Mouse (Mus musculus) midbrain, postnatal 0 days (tissue): ENCODE measurements around the gene Ptgis. TPM values are rescaled to one million over a fixed set of nuclear protein-coding genes. Genes with fewer than 3 reads are reported as not detected.

Source experiments
- ATAC-seq: fragments of 200-750 bp; cut with Nextera tagmentation; 2 replicates; pipeline ENCODE4 v1.8.0; 2017; ENCODE audit warnings: moderate number of reproducible peaks, mild to moderate bottlenecking, moderate TSS enrichment, moderate library complexity; ENCODE audit not compliant: low FRiP score
- DNase-seq: peaks from one replicate; pipeline ENCODE4 v3.0.0-alpha.2; 2015; ENCODE audit warnings: low spot score
- H3K27ac ChIP-seq: fragments of 300-500 bp; sonication (generic); 2 replicates; pipeline ENCODE4 v1.5.1; 2014; ENCODE audit warnings: low read depth, mild to moderate bottlenecking, low read length, mixed read lengths
- H3K27me3 ChIP-seq: fragments of 300-500 bp; sonication (generic); 2 replicates; pipeline ENCODE4 v1.6.1; 2014; ENCODE audit warnings: low read length, control low read depth, mixed read lengths; ENCODE audit not compliant: insufficient read depth
- H3K36me3 ChIP-seq: fragments of 300-500 bp; sonication (generic); 2 replicates; pipeline ENCODE4 v1.6.1; 2014; ENCODE audit warnings: low read length, control low read depth, mixed read lengths; ENCODE audit not compliant: insufficient read depth
- H3K4me1 ChIP-seq: fragments of 300-500 bp; sonication (generic); 2 replicates; pipeline ENCODE4 v1.6.1; 2014; ENCODE audit warnings: mild to moderate bottlenecking, control low read depth, antibody characterized with exemption, low read length, mixed read lengths; ENCODE audit not compliant: insufficient read depth
- H3K4me2 ChIP-seq: fragments of 300-500 bp; sonication (generic); 2 replicates; pipeline ENCODE4 v1.6.1; 2014; ENCODE audit warnings: low read depth, mild to moderate bottlenecking, low read length, mixed read lengths; ENCODE audit not compliant: poor library complexity, severe bottlenecking
- H3K4me3 ChIP-seq: fragments of 300-500 bp; sonication (generic); 2 replicates; pipeline ENCODE4 v1.5.1; 2014; ENCODE audit warnings: low read depth, mild to moderate bottlenecking, low read length, moderate library complexity
- H3K9ac ChIP-seq: fragments of 300-500 bp; sonication (generic); replicated peaks from 2 replicates; pipeline ENCODE4 v1.6.1; 2014; ENCODE audit warnings: mild to moderate bottlenecking, low read length, moderate library complexity, mixed read lengths; ENCODE audit not compliant: poor library complexity, severe bottlenecking
- H3K9me3 ChIP-seq: fragments of 300-500 bp; sonication (generic); 2 replicates; pipeline ENCODE4 v1.6.1; 2016; ENCODE audit warnings: low read length, control low read depth
- CTCF ChIP-seq: IDR thresholded peaks from 2 replicates; pipeline ENCODE4 v1.5.1; 2016; ENCODE audit warnings: antibody characterized with exemption, mild to moderate bottlenecking
- WGBS: fragments of 180-500 bp; shearing (Covaris S2); extraction: QIAGEN DNeasy Blood & Tissue Kit; methylation state at CpG from one replicate; pipeline ENCODE4 v1.1.7; 2014; 5-methylcytosine and 5-hydroxymethylcytosine counted together
- polyA plus RNA-seq: library from polyadenylated mRNA; unstranded; fragments of >200 nt; fragmentation: Nextera tagmentation; extraction: Ambion mirVana; gene quantifications from 2 replicates; pipeline ENCODE4 v1.2.1, GENCODE M21; 2015
- total RNA-seq: library from RNA; depleted of rRNA; stranded (reverse); fragments of >200 nt; gene quantifications from 2 replicates; pipeline ENCODE4 v1.2.3, GENCODE M21; 2014

The Ptgis gene
- total and polyA plus RNA-seq, 2 experiments from 2014 or later = 3.9 to 6.1 TPM

DNA sequence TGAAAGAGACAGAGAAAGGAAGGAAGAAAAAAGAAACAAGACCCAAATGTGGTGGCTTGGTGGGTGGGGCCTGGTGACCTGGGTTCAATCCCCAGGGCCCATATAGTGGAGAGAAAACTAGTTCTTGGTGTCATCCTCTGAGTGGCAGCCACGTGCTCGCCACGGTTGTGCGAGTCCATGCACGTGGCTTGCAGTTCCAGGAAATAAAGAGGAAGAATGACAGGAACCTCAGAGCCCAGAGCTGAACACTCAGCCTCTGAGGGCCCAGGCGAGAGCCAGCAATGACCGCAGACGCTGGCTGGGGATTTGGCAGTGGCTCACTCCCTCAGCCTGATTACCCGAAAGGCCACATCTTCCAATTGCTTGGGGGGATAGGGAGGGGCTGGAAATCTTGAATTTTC, 30.7 kb upstream of the Ptgis start:
- ATAC-seq (no peak), DNase-seq (no peak)
- no peak overlapping the region for H3K4me2 ChIP-seq
- no peaks in the 10 kb centered on the region for H3K27me3 ChIP-seq
- WGBS = 80% methylated on average over 9 of the region's 9 CpGs
- no peak for TF ChIP-seq CTCF
- no peak overlapping the region for H3K9ac ChIP-seq
- no peak overlapping the region for H3K4me3 ChIP-seq
- H3K27ac ChIP-seq = no peak overlapping the region
- H3K9me3 ChIP-seq = no peaks in the 10 kb centered on the region
- no peaks in the 10 kb centered on the region for H3K4me1 ChIP-seq
- no peaks in the 10 kb centered on the region for H3K36me3 ChIP-seq

DNA sequence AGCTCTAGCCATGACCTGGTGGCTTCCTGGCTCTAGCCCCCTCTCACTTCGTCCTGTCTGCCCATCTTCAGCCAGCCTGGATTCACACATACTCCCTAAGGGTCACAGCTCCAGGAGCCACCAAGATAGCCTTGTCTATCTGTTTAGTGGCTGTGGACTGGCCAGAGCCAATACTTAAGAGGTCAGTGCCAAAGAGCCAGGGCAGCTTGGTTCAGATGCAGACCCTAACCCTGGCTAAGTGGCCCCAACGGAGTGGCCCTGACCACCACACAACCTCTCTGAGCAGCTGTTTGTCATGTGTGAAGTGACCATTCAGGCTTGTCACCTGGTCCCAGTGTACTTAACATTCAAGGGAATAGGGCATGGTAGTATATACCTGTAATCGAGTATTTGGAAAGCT, 30.1 kb upstream of the Ptgis start:
- ATAC-seq (no peak), DNase-seq (no peak)

DNA sequence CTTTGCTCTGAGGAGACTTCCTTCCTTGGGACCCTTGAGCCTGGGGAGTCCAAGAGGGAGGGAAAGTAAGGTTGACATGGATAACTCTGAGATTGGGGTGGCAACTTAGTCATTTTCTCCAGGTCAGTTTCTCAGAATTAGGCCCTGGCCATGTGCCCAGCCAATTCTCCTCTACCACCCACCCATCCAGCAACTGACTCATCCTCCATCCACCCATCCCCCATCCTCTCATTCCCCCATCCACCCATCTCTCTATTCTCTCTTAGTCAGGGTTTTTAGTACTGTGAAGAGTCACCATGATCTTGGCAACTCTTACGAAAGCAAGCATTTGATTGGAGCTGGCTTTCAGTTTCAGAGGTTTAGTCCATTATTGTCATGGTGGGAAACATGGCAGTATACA, 28.3 kb upstream of the Ptgis start:
- H3K27ac ChIP-seq = no peak overlapping the region
- H3K9ac ChIP-seq = no peak overlapping the region
- H3K27me3 ChIP-seq = no peaks in the 10 kb centered on the region
- WGBS = 94% methylated on average over 1 of the region's 1 CpGs
- no peak for TF ChIP-seq CTCF
- H3K4me2 ChIP-seq = no peak overlapping the region
- ATAC-seq (no peak), DNase-seq (no peak)
- H3K9me3 ChIP-seq = no peaks in the 10 kb centered on the region
- no peaks in the 10 kb centered on the region for H3K4me1 ChIP-seq
- H3K4me3 ChIP-seq = no peak overlapping the region
- H3K36me3 ChIP-seq = no peaks in the 10 kb centered on the region

More for the DNA sequence above, 30.1 kb upstream of the Ptgis start:
- Histone ChIP-seq H3K9me3 (no peaks in the 10 kb centered on the region), H3K4me2 (no peak overlapping the region), H3K4me1 (no peaks in the 10 kb centered on the region), H3K36me3 (no peaks in the 10 kb centered on the region), H3K4me3 (no peak overlapping the region), H3K9ac (no peak overlapping the region), H3K27me3 (no peaks in the 10 kb centered on the region), H3K27ac (no peak overlapping the region)
- WGBS = 87% methylated on average over 3 of the region's 3 CpGs
- no peak for TF ChIP-seq CTCF

DNA sequence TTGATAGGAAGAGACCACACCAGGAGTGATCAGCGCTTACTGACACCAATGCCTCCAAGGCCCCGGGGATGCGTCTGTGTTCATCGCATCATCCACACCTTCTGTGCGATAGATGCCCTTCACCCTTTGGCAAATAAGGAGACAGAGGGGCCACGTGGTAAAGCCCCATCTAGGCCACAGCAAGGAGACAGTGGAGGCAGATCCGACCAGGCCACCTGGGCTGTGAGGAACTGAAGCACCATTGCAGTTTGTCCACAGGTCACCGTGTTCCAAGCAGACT, 27.9 kb upstream of the Ptgis start:
- 89% methylated on average over 8 of the region's 8 CpGs for WGBS
- Histone ChIP-seq H3K27ac (no peak overlapping the region), H3K27me3 (no peaks in the 10 kb centered on the region), H3K4me2 (no peak overlapping the region), H3K9ac (no peak overlapping the region), H3K4me1 (no peaks in the 10 kb centered on the region), H3K36me3 (no peaks in the 10 kb centered on the region), H3K9me3 (no peaks in the 10 kb centered on the region), H3K4me3 (no peak overlapping the region)
- no peak for DNase-seq
- ATAC-seq = no peak
- no peak for TF ChIP-seq CTCF

DNA sequence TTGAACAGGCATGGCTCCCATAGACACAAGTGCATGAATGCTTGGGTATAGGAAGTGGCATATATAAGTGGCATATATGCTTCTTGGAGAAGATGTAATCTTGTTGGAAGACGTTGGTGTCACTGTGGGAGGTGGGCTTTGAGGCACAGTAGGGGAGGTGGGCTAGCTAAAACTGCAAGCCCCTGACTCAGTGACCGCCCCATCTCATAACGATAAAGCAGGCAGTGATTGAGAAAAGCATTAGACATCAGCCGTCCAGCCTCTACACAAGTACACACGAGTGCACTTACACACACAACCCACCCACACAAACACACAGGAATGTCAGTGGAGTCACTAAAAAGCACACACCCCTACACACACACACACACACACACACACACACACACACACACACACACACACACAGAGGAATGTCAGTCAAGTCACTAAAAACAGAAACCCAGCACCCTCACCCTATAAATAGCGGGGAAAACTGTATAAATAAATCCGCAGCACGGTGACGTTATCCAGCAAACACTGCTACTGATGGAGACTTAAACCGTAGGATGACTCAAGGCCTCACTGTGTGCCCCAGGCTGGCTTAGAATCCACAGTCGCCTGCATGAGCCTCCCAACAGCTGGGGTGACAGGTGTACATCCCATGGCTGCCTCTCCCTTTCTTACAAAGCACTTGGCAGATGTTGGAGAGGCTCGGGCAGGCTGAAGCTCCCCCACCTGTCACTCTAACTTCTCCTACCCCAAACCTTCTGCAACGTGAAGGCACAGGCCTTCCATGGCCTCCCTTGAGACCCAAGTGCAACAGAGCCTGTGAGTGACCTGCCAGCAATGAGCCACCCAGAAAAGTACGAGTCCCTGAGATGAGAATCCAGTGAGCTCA, 27.4 kb upstream of the Ptgis start:
- TF ChIP-seq CTCF = no peak
- no peak for DNase-seq
- Histone ChIP-seq H3K4me3 (no peak overlapping the region), H3K4me1 (no peaks in the 10 kb centered on the region), H3K36me3 (no peaks in the 10 kb centered on the region), H3K9me3 (no peaks in the 10 kb centered on the region), H3K27ac (no peak overlapping the region), H3K27me3 (no peaks in the 10 kb centered on the region), H3K4me2 (no peak overlapping the region), H3K9ac (no peak overlapping the region)
- WGBS = 80% methylated on average over 14 of the region's 14 CpGs
- ATAC-seq = no peak

DNA sequence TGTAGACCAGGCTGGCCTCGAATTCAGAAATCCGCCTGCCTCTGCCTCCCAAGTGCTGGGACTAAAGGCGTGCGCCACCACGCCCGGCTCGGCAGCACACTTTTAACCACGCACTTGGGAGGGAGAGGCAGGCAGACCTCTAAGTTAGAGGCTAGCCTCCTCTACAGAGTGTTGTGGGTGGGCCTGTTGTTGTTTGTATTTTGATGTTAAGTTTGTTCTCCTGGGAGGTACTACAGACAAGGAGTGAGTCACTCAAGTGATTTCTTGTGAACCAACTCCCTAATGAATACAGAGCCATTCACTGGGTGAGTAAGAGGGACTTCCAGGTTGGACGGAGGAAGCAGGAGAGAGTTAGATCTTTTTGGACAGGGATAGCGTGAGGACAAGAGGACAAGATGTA, 25.8 kb upstream of the Ptgis start:
- DNase-seq (no peak), ATAC-seq (no peak)
- no peaks in the 10 kb centered on the region for H3K27me3 ChIP-seq
- H3K4me3 ChIP-seq = no peak overlapping the region
- 87% methylated on average over 10 of the region's 10 CpGs for WGBS
- H3K27ac ChIP-seq = no peak overlapping the region
- no peak overlapping the region for H3K4me2 ChIP-seq
- no peak for TF ChIP-seq CTCF
- H3K9ac ChIP-seq = no peak overlapping the region
- H3K9me3 ChIP-seq = no peaks in the 10 kb centered on the region
- H3K36me3 ChIP-seq = no peaks in the 10 kb centered on the region
- H3K4me1 ChIP-seq = no peaks in the 10 kb centered on the region
